Mouse (Mus musculus): Measurements from ENCODE around the gene Tbx21. TPM values are rescaled to one million over a fixed set of nuclear protein-coding genes. Genes with fewer than 3 reads are reported as not detected.

Gene Tbx21
- total RNA-seq, 4 experiments from 2014 or later = 0.18 TPM; not detected in 3

- no peak for DNase-seq (ENCODE audit: low spot score in 2 of 2)
Measured at GRCm38 (mm10) chr11:97084821-97085505, 30.2 kb downstream of the Tbx21 start.

- no peak for DNase-seq (ENCODE audit: low spot score in 2 of 2)
Measured at GRCm38 (mm10) chr11:97083401-97084140, 31.6 kb downstream of the Tbx21 start.

GRCm38 (mm10) chr11:97082977-97083376, 32.2 kb downstream of the Tbx21 start:
- peak; percentile 61 to 68 for DNase-seq (ENCODE audit: low spot score in 2 of 2)

- DNase-seq (ENCODE audit: low spot score in 2 of 2) = no peak
Measured at GRCm38 (mm10) chr11:97080291-97080690, 34.8 kb downstream of the Tbx21 start.

GRCm38 (mm10) chr11:97078751-97079150, 36.4 kb downstream of the Tbx21 start:
- DNase-seq (ENCODE audit: low spot score in 2 of 2) = no peak

- DNase-seq (ENCODE audit: low spot score in 2 of 2) = no peak
Measured at GRCm38 (mm10) chr11:97074235-97074634, 40.9 kb downstream of the Tbx21 start.

- peak in 1 of 2 experiments; percentile 68 for DNase-seq (ENCODE audit: low spot score in 2 of 2)
Measured at GRCm38 (mm10) chr11:97072533-97072932, 42.6 kb downstream of the Tbx21 start.

GRCm38 (mm10) chr11:97071129-97071528, 44.0 kb downstream of the Tbx21 start:
- no peak for DNase-seq (ENCODE audit: low spot score in 2 of 2)

- DNase-seq (ENCODE audit: low spot score in 2 of 2) = no peak
Measured at GRCm38 (mm10) chr11:97069770-97070169, 45.4 kb downstream of the Tbx21 start.

GRCm38 (mm10) chr11:97069333-97069732, 45.8 kb downstream of the Tbx21 start:
- no peak for DNase-seq (ENCODE audit: low spot score in 2 of 2)

GRCm38 (mm10) chr11:97066656-97067360, 48.3 kb downstream of the Tbx21 start:
- DNase-seq (ENCODE audit: low spot score in 2 of 2) = no peak

GRCm38 (mm10) chr11:97065538-97066295, 49.4 kb downstream of the Tbx21 start:
- no peak for DNase-seq (ENCODE audit: low spot score in 2 of 2)

- DNase-seq (ENCODE audit: low spot score in 2 of 2) = no peak
Measured at GRCm38 (mm10) chr11:97063921-97064295, 51.2 kb downstream of the Tbx21 start.

GRCm38 (mm10) chr11:97063274-97063920, 51.7 kb downstream of the Tbx21 start:
- peak in 1 of 2 experiments; percentile 40 for DNase-seq (ENCODE audit: low spot score in 2 of 2)

- DNase-seq (ENCODE audit: low spot score in 2 of 2) = no peak
Measured at GRCm38 (mm10) chr11:97052219-97052646, 62.9 kb downstream of the Tbx21 start.

GRCm38 (mm10) chr11:97050944-97051586, 64.1 kb downstream of the Tbx21 start:
- DNase-seq (ENCODE audit: low spot score in 2 of 2) = no peak

GRCm38 (mm10) chr11:97050216-97050943, 64.8 kb downstream of the Tbx21 start, which contains the start of gene Osbpl7:
Gene Osbpl7 (plus strand): TSS chr11:97050628.
- peak; percentile 70 to 73 for DNase-seq (ENCODE audit: low spot score in 2 of 2)

- DNase-seq (ENCODE audit: low spot score in 2 of 2) = no peak
Measured at GRCm38 (mm10) chr11:97049492-97050085, 65.5 kb downstream of the Tbx21 start.

- no peak for DNase-seq (ENCODE audit: low spot score in 2 of 2)
Measured at GRCm38 (mm10) chr11:97048090-97048650, 67.0 kb downstream of the Tbx21 start.
